8 mouse cellular contexts compared by ENCODE assay signal in the genomic region with DNA sequence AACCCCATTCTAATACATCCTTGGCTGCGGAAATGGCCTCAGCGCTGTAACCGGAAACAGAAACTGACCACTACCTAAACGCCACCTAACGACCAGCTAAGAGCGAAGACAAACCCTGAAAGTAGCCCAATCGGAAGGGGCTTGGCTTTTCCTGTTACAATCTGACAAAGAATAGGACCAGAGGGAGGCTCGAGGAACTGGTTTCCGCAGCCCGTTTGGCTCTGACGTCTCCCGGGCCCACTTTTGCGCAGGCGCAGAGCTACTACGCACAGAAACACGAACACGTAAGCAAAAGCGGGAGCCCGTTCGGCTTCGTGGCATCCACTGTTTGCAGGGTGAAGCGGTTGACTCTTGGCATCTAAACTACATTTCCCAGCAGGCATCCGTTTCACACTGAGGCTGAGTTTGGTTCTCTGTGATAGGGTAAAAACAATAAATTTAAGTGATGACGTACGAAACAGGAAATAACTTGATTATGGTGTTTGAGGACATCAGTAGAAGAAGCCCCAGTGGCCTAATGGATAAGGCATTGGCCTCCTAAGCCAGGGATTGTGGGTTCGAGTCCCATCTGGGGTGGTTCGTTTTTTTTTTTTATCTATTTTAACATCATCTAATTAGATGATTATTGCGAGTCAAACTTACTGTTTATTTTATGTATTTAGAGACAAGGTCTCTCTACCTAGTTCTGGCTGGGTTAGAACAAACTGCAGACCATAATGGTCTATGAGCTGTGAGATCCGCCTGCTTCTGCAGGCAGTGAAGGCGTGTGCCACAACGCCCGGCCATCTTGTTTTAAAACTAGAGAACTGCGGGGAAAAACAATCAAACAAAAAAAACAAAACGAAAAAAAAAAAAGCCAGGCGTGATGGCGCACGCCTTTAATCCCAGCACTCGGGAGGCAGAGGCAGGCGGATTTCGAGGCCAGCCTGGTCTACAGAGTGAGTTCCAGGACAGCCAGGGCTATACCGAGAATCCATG. TPM values are rescaled to one million over a fixed set of nuclear protein-coding genes. Genes with fewer than 3 reads are reported as not detected.
A peak's percentile ranks its signal among the peaks of the same experiment; 100 is the strongest.
DNase-seq lines count a peak whose midpoint lies in the region; ATAC-seq lines count a peak whose summit lies in the region.

A gene (plus strand): TSS at position 75 of the 978 bp plus-strand sequence.

- H3K27ac ChIP-seq in intestine, embryonic 14.5 days (ENCODE audit: low read depth), result peak within 1 kb of the TSS; percentile 97

- peak within 1 kb of the TSS; percentile 91 for H3K4me3 ChIP-seq in intestine, embryonic 14.5 days (ENCODE audit: low read depth, low read length)

- WGBS in intestine, embryonic 14.5 days, result 5% methylated on average over 41 of the region's 41 CpGs

- H3K36me3 ChIP-seq in intestine, embryonic 14.5 days (ENCODE audit: control insufficient read depth, insufficient read depth, low read length), result no peaks in the 10 kb centered on the region

- H3K9me3 ChIP-seq in intestine, embryonic 14.5 days (ENCODE audit: control insufficient read depth, low read length), result no peaks in the 10 kb centered on the region

- peak within 1 kb of the TSS; percentile 96 for H3K4me2 ChIP-seq in intestine, embryonic 14.5 days (ENCODE audit: low read length)

- H3K9ac ChIP-seq in intestine, embryonic 14.5 days (ENCODE audit: low read length), result peak within 1 kb of the TSS; percentile 90

- peaks cover 5% of the 10 kb centered on the region; the same call in 1 of the 2 replicates for H3K4me1 ChIP-seq in intestine, embryonic 14.5 days (replicated peaks; ENCODE audit: control insufficient read depth, insufficient read depth, low read length)

- intact Hi-C loops in left cerebral cortex, postnatal 14 days (cut with DNase I), result loop anchor here (2.0 to 10.0 kb wide), 3 partner anchors 15 to 161 kb away; no protein-coding TSS in a partner anchor

- ATAC-seq in intestine, embryonic 14.5 days (replicated peaks; ENCODE audit: low FRiP score, low TSS enrichment, low read depth), result peak; percentile 91

- no peaks in the 10 kb centered on the region for H3K27me3 ChIP-seq in intestine, embryonic 14.5 days (replicated peaks; ENCODE audit: control insufficient read depth, insufficient read depth, low read length)

- peak; percentile 91 to 92 for DNase-seq in adrenal gland, adult 18-20 months (ENCODE audit: low spot score in 2 of 2)
- peak; percentile 97 for DNase-seq in embryo, embryonic 11 days
- DNase-seq in gastrocnemius, postnatal 25 days, result peak; percentile 98
- DNase-seq in intestine, embryonic 14.5 days (ENCODE audit: low spot score), result peak; percentile 96
- peak; percentile 99 to 100 for DNase-seq in left cerebral cortex, postnatal 14 days (ENCODE audit: low spot score in 2 of 2)
- peak; percentile 98 for DNase-seq in mesoderm, embryonic 11.5 days (ENCODE audit: low read depth, low spot score)
- DNase-seq in right cerebral cortex, postnatal 36 days (ENCODE audit: low spot score in 2 of 2), result peak; percentile 99
- peak; percentile 98 for DNase-seq in yolk sac, embryonic 10.5 days (ENCODE audit: low spot score)

RNA-seq across cellular contexts. Expression of the gene that starts here (rescaled TPM):
- total RNA-seq in adrenal gland, adult 18-20 months (2021), result 100 to 1,000 TPM; 109 to 148 TPM
- 100 to 1,000 TPM; 167 to 170 TPM for total RNA-seq in gastrocnemius, postnatal 25 days (2021)
- polyA plus RNA-seq in intestine, embryonic 14.5 days (2014; fragmentation: Nextera tagmentation; extraction: Ambion mirVana), result 156 and 164 TPM in 2 replicates
- total RNA-seq in left cerebral cortex, postnatal 14 days (2021), result 10 to 100 TPM; 51.9 to 54.4 TPM

Comparison
In these comparisons a context has a peak if more than half of its experiments do, and no peak if none do; other contexts are left out.
1. Peak in every context shown above with its lines: DNase-seq, ATAC-seq, H3K4me3 ChIP-seq and H3K27ac ChIP-seq.